Mouse (Mus musculus) G1E-ER4 (cell line): ENCODE results near the gene D7Ertd443e. TPM values are rescaled to one million over a fixed set of nuclear protein-coding genes. Genes with fewer than 3 reads are reported as not detected.

Experiments
- GATA1 ChIP-seq: IDR thresholded peaks from one replicate; pipeline ENCODE4 v1.8.0; 2012; ENCODE audit warnings: low read length, inconsistent platforms
- polyA plus RNA-seq: library from polyadenylated mRNA; stranded (reverse); fragments of >175 nt; gene quantifications from 2 replicates; pipeline ENCODE4 v1.2.3, GENCODE M21; 2012

D7Ertd443e gene
- polyA plus RNA-seq, 1 experiment = not detected

- TF ChIP-seq GATA1 = no peak
Measured at GRCm38 (mm10) chr7:134246624-134247023, 138.8 kb downstream of the D7Ertd443e start.

- no peak for TF ChIP-seq GATA1
Measured at GRCm38 (mm10) chr7:134242773-134243172, 142.7 kb downstream of the D7Ertd443e start.

GRCm38 (mm10) chr7:134241212-134241611 lies 144.2 kb downstream of the D7Ertd443e start:
- no peak for TF ChIP-seq GATA1

GRCm38 (mm10) chr7:134240579-134240978 lies 144.9 kb downstream of the D7Ertd443e start:
- no peak for TF ChIP-seq GATA1

GRCm38 (mm10) chr7:134238863-134239262 lies 146.6 kb downstream of the D7Ertd443e start:
- TF ChIP-seq GATA1 = no peak

GRCm38 (mm10) chr7:134237356-134237755 lies 148.1 kb downstream of the D7Ertd443e start:
- TF ChIP-seq GATA1 = no peak

GRCm38 (mm10) chr7:134236727-134237126 lies 148.7 kb downstream of the D7Ertd443e start:
- no peak for TF ChIP-seq GATA1

- TF ChIP-seq GATA1 = no peak
Measured at GRCm38 (mm10) chr7:134235552-134235951, 149.9 kb downstream of the D7Ertd443e start.

- no peak for TF ChIP-seq GATA1
Measured at GRCm38 (mm10) chr7:134231378-134232346, 153.8 kb downstream of the D7Ertd443e start, which contains the start of gene Adam12. Adam12 (minus strand) TSS chr7:134232146.

GRCm38 (mm10) chr7:134230708-134231107 lies 154.8 kb downstream of the D7Ertd443e start:
- no peak for TF ChIP-seq GATA1

GRCm38 (mm10) chr7:134229899-134230298 lies 155.6 kb downstream of the D7Ertd443e start:
- no peak for TF ChIP-seq GATA1

- no peak for TF ChIP-seq GATA1
Measured at GRCm38 (mm10) chr7:134227773-134228455, 157.5 kb downstream of the D7Ertd443e start.

- no peak for TF ChIP-seq GATA1
Measured at GRCm38 (mm10) chr7:134227101-134227500, 158.4 kb downstream of the D7Ertd443e start.

GRCm38 (mm10) chr7:134226231-134226630 lies 159.2 kb downstream of the D7Ertd443e start:
- no peak for TF ChIP-seq GATA1

GRCm38 (mm10) chr7:134224741-134225612 lies 160.5 kb downstream of the D7Ertd443e start:
- no peak for TF ChIP-seq GATA1
